Mouse (Mus musculus) megakaryocyte-erythroid progenitor cell, adult 5-6 weeks (primary cell): Measurements from ENCODE around the gene Mcu. TPM values are rescaled to one million over a fixed set of nuclear protein-coding genes. Genes with fewer than 3 reads are reported as not detected.

ENCODE experiments used
- ATAC-seq: replicated peaks from 2 replicates; pipeline ENCODE4 v1.8.0; 2016; ENCODE audit warnings: mild to moderate bottlenecking, inconsistent platforms; ENCODE audit not compliant: severe bottlenecking, poor library complexity, low FRiP score, low TSS enrichment
- total RNA-seq, 2 experiments: library from RNA; stranded (forward) in 1 of 2; stranded (reverse) in 1 of 2; fragments of 200-1000, 215-1000 nt in 1 of 2; fragments of >200 nt in 1 of 2; fragmentation: Nextera tagmentation in 1 of 2; gene quantifications; 2 replicates each; pipeline ENCODE4 v1.2.3; 2014 to 2017

The Mcu gene
- total RNA-seq, 2 experiments from 2014 or later = 8.3 to 22.0 TPM

- no peak for ATAC-seq
Observed at GRCm38 (mm10) chr10:59571964-59572363, 44.5 kb downstream of the Mcu start.

GRCm38 (mm10) chr10:59571273-59571672, 45.2 kb downstream of the Mcu start:
- peak; percentile 79 for ATAC-seq

- peak; percentile 65 for ATAC-seq
Observed at GRCm38 (mm10) chr10:59570780-59571179, 45.7 kb downstream of the Mcu start.

- ATAC-seq = 0 out of 2 replicates have a peak, but pooled peaks have one; percentile 40
Observed at GRCm38 (mm10) chr10:59570360-59570759, 46.1 kb downstream of the Mcu start.

GRCm38 (mm10) chr10:59569481-59569869, 47.0 kb downstream of the Mcu start:
- no peak for ATAC-seq

GRCm38 (mm10) chr10:59568665-59569480, 47.6 kb downstream of the Mcu start:
- ATAC-seq = no peak

GRCm38 (mm10) chr10:59566968-59567367, 49.5 kb downstream of the Mcu start:
- no peak for ATAC-seq

- ATAC-seq = no peak
Observed at GRCm38 (mm10) chr10:59565995-59566410, 50.5 kb downstream of the Mcu start.

- no peak for ATAC-seq
Observed at GRCm38 (mm10) chr10:59564551-59564950, 51.9 kb downstream of the Mcu start.

GRCm38 (mm10) chr10:59562511-59562910, 54.0 kb downstream of the Mcu start:
- ATAC-seq = no peak

- no peak for ATAC-seq
Observed at GRCm38 (mm10) chr10:59560126-59560525, 56.4 kb downstream of the Mcu start.

GRCm38 (mm10) chr10:59558602-59559001, 57.9 kb downstream of the Mcu start:
- no peak for ATAC-seq

- ATAC-seq = no peak
Observed at GRCm38 (mm10) chr10:59558164-59558563, 58.3 kb downstream of the Mcu start.

- no peak for ATAC-seq
Observed at GRCm38 (mm10) chr10:59556541-59556940, 60.0 kb downstream of the Mcu start.

- no peak for ATAC-seq
Observed at GRCm38 (mm10) chr10:59554243-59554642, 62.2 kb downstream of the Mcu start.

GRCm38 (mm10) chr10:59552456-59552855, 64.0 kb downstream of the Mcu start:
- ATAC-seq = no peak

GRCm38 (mm10) chr10:59548768-59549333, 67.6 kb downstream of the Mcu start:
- ATAC-seq = no peak

GRCm38 (mm10) chr10:59548211-59548610, 68.3 kb downstream of the Mcu start:
- ATAC-seq = no peak

GRCm38 (mm10) chr10:59547426-59547825, 69.1 kb downstream of the Mcu start:
- no peak for ATAC-seq

- ATAC-seq = no peak
Observed at GRCm38 (mm10) chr10:59545169-59545568, 71.3 kb downstream of the Mcu start.

GRCm38 (mm10) chr10:59543351-59543750, 73.1 kb downstream of the Mcu start:
- no peak for ATAC-seq
